Mouse (Mus musculus) gastrocnemius, adult 2 months (tissue): Measurements from ENCODE around the gene Trim47. TPM values are rescaled to one million over a fixed set of nuclear protein-coding genes. Genes with fewer than 3 reads are reported as not detected.

Source experiments
- DNase-seq: peaks from one replicate; pipeline ENCODE4 v3.0.0; 2022
- H3K27ac ChIP-seq: fragments of 200-600 bp; 2 replicates; pipeline ENCODE4 v1.8.1; 2022; ENCODE audit warnings: mild to moderate bottlenecking
- H3K4me3 ChIP-seq: fragments of 200-600 bp; 2 replicates; pipeline ENCODE4 v1.8.1; 2022; ENCODE audit warnings: mild to moderate bottlenecking, moderate library complexity
- CTCF ChIP-seq: fragments of 200-600 bp; IDR thresholded peaks from 2 replicates; pipeline ENCODE4 v1.8.1; 2022; ENCODE audit warnings: antibody characterized with exemption, mild to moderate bottlenecking, moderate library complexity
- intact Hi-C: fragments of 180-260 bp; cut with DNase I; formaldehyde crosslinking; loops from one replicate; pipeline ENCODE4 v1.15.1; 2025
- long read RNA-seq, 2 experiments: library from polyadenylated mRNA; stranded (forward); transcript quantifications; one replicate each; pipeline ENCODE4 v2.0.0; 2021
- total RNA-seq, 2 experiments: library from RNA; stranded (reverse); gene quantifications; 2 replicates each; pipeline ENCODE4 v1.2.3; 2021

Trim47 gene
- 10 to 100 TPM in 1 of 2 experiments, 1 to 10 TPM in 1; 6.0 to 12.2 TPM for total RNA-seq
- long read RNA-seq, experiment 1, transcript Trim47-201 (6 exons, 2,204 nt): minor isoform, 13 of 60 reads
- long read RNA-seq, experiment 1, transcript Trim47-202 (6 exons, 2,192 nt): major isoform, 36 of 60 reads
- long read RNA-seq, experiment 1, partial matches to known transcripts: 0 of 60 reads
- long read RNA-seq, experiment 1, other reads (novel, unspliced or antisense): 8 of 60 reads
- long read RNA-seq, experiment 2, transcript Trim47-202 (6 exons, 2,192 nt): minor isoform, 12 of 28 reads
- long read RNA-seq, experiment 2, transcript Trim47-201 (6 exons, 2,204 nt): major isoform, 13 of 28 reads
- long read RNA-seq, experiment 2, partial matches to known transcripts: 0 of 28 reads
- long read RNA-seq, experiment 2, other reads (novel, unspliced or antisense): 2 of 28 reads

GRCm38 (mm10) chr11:116127156-116127980, at the start of gene Trim47:
Gene Trim47 (minus strand): TSS chr11:116127210.
- peak; percentile 84 for DNase-seq
- Histone ChIP-seq H3K27ac (peak within 1 kb of the TSS; percentile 57), H3K4me3 (peak within 1 kb of the TSS; percentile 40)
- TF ChIP-seq CTCF: no peak
- intact Hi-C loops: no loop called here

GRCm38 (mm10) chr11:116176010-116176409, 49.0 kb upstream of the Trim47 start:
- intact Hi-C loops: no loop called here
- Histone ChIP-seq H3K27ac (no peak overlapping the region), H3K4me3 (no peak overlapping the region)
- TF ChIP-seq CTCF: no peak
- no peak for DNase-seq

- no peak for TF ChIP-seq CTCF
- no peak overlapping the region for H3K4me3 ChIP-seq
Measured at GRCm38 (mm10) chr11:116174775-116175448, 47.9 kb upstream of the Trim47 start.

GRCm38 (mm10) chr11:116171959-116172358, 44.9 kb upstream of the Trim47 start:
- no peak for DNase-seq
- Histone ChIP-seq H3K4me3 (no peak overlapping the region), H3K27ac (no peak overlapping the region)
- no peak for TF ChIP-seq CTCF
- intact Hi-C loops: no loop called here

More at GRCm38 (mm10) chr11:116174775-116175448, 47.9 kb upstream of the Trim47 start:
- intact Hi-C loops: no loop called here
- no peak for DNase-seq
- H3K27ac ChIP-seq: no peak overlapping the region

GRCm38 (mm10) chr11:116170003-116170800, 43.2 kb upstream of the Trim47 start:
- DNase-seq: no peak
- Histone ChIP-seq H3K4me3 (no peak overlapping the region), H3K27ac (no peak overlapping the region)
- TF ChIP-seq CTCF: no peak
- intact Hi-C loops: no loop called here

GRCm38 (mm10) chr11:116169214-116169613, 42.2 kb upstream of the Trim47 start:
- no peak overlapping the region for H3K27ac ChIP-seq
- intact Hi-C loops: no loop called here
- DNase-seq: no peak
- TF ChIP-seq CTCF: no peak
- H3K4me3 ChIP-seq: no peak overlapping the region

- peak; percentile 2; the same call in 1 of the 2 replicates for TF ChIP-seq CTCF
- intact Hi-C loops: no loop called here
- H3K27ac ChIP-seq: peak within 1 kb of the TSS; percentile 89
- peak; percentile 96 for DNase-seq
- peak within 1 kb of the TSS; percentile 88 for H3K4me3 ChIP-seq
Measured at GRCm38 (mm10) chr11:116167884-116168439, 41.0 kb upstream of the Trim47 start, which contains the start of gene Fbf1. Gene Fbf1 (minus strand): TSS chr11:116168166.

GRCm38 (mm10) chr11:116167232-116167631, 40.2 kb upstream of the Trim47 start:
- TF ChIP-seq CTCF: no peak
- intact Hi-C loops: no loop called here
- DNase-seq: no peak
- peak overlapping the region; percentile 89 for H3K27ac ChIP-seq
- peak overlapping the region; percentile 88 for H3K4me3 ChIP-seq

- intact Hi-C loops: no loop called here
- Histone ChIP-seq H3K27ac (no peak overlapping the region), H3K4me3 (no peak overlapping the region)
- TF ChIP-seq CTCF: no peak
- DNase-seq: no peak
Measured at GRCm38 (mm10) chr11:116163002-116163401, 36.0 kb upstream of the Trim47 start.

GRCm38 (mm10) chr11:116162146-116162545, 35.1 kb upstream of the Trim47 start:
- no peak for DNase-seq
- no peak for TF ChIP-seq CTCF
- intact Hi-C loops: no loop called here
- Histone ChIP-seq H3K4me3 (no peak overlapping the region), H3K27ac (no peak overlapping the region)

GRCm38 (mm10) chr11:116161312-116161711, 34.3 kb upstream of the Trim47 start:
- TF ChIP-seq CTCF: no peak
- H3K4me3 ChIP-seq: no peak overlapping the region
- intact Hi-C loops: no loop called here
- no peak for DNase-seq
- H3K27ac ChIP-seq: no peak overlapping the region

GRCm38 (mm10) chr11:116150960-116151359, 23.9 kb upstream of the Trim47 start:
- no peak for DNase-seq
- H3K27ac ChIP-seq: no peak overlapping the region
- no peak overlapping the region for H3K4me3 ChIP-seq
- intact Hi-C loops: no loop called here
- TF ChIP-seq CTCF: no peak
